Mouse (Mus musculus) stomach, postnatal 0 days (tissue): ENCODE data around the gene Ccdc121. TPM values are rescaled to one million over a fixed set of nuclear protein-coding genes. Genes with fewer than 3 reads are reported as not detected.
A peak's percentile ranks its signal among the peaks of the same experiment; 100 is the strongest.

Source experiments
- ATAC-seq: fragments of 200-750 bp; cut with Nextera tagmentation; 2 replicates; pipeline ENCODE4 v1.8.0; 2017; ENCODE audit not compliant: low FRiP score, low TSS enrichment
- DNase-seq: peaks from one replicate; pipeline ENCODE4 v3.0.0-alpha.2; 2016; ENCODE audit warnings: low spot score
- H3K27ac ChIP-seq: fragments of 300-500 bp; sonication (generic); replicated peaks from 2 replicates; pipeline ENCODE4 v1.5.1; 2014; ENCODE audit warnings: mild to moderate bottlenecking, control low read depth
- H3K27me3 ChIP-seq: fragments of 300-500 bp; sonication (generic); 2 replicates; pipeline ENCODE4 v1.6.1; 2014; ENCODE audit warnings: low read length; ENCODE audit not compliant: control insufficient read depth, insufficient read depth
- H3K36me3 ChIP-seq: fragments of 300-500 bp; sonication (generic); 2 replicates; pipeline ENCODE4 v1.6.1; 2014; ENCODE audit warnings: low read length, mixed read lengths; ENCODE audit not compliant: control insufficient read depth, insufficient read depth
- H3K4me1 ChIP-seq: fragments of 300-500 bp; sonication (generic); replicated peaks from 2 replicates; pipeline ENCODE4 v1.6.1; 2014; ENCODE audit warnings: antibody characterized with exemption; ENCODE audit not compliant: control insufficient read depth, insufficient read depth
- H3K4me2 ChIP-seq: fragments of 300-500 bp; sonication (generic); replicated peaks from 2 replicates; pipeline ENCODE4 v1.6.1; 2014; ENCODE audit warnings: low read depth, mild to moderate bottlenecking, control low read depth, moderate library complexity
- H3K4me3 ChIP-seq: fragments of 300-500 bp; sonication (generic); 2 replicates; pipeline ENCODE4 v1.5.1; 2014; ENCODE audit warnings: low read depth, low read length, control low read depth
- H3K9ac ChIP-seq: fragments of 300-500 bp; sonication (generic); 2 replicates; pipeline ENCODE4 v1.6.1; 2014; ENCODE audit warnings: mild to moderate bottlenecking, low read length, control low read depth, mixed read lengths
- H3K9me3 ChIP-seq: fragments of 300-500 bp; sonication (generic); 2 replicates; pipeline ENCODE4 v1.6.1; 2016; ENCODE audit warnings: low read length; ENCODE audit not compliant: control insufficient read depth
- CTCF ChIP-seq: IDR thresholded peaks from 2 replicates; pipeline ENCODE4 v1.5.1; 2016; ENCODE audit warnings: antibody characterized with exemption, low read depth, mild to moderate bottlenecking, moderate library complexity
- EP300 ChIP-seq: optimal IDR thresholded peaks from 2 replicates; pipeline ENCODE3; 2016; ENCODE audit warnings: antibody characterized with exemption
- WGBS: fragments of 180-500 bp; shearing (Covaris S2); extraction: QIAGEN DNeasy Blood & Tissue Kit; methylation state at CpG from one replicate; pipeline ENCODE4 v1.1.7; 2014; 5-methylcytosine and 5-hydroxymethylcytosine counted together
- polyA plus RNA-seq: library from polyadenylated mRNA; unstranded; fragments of >200 nt; fragmentation: Nextera tagmentation; extraction: Ambion mirVana; gene quantifications from 2 replicates; pipeline ENCODE4 v1.2.1, GENCODE M21; 2015

The Ccdc121 gene
- polyA plus RNA-seq, 1 experiment from 2014 or later = not detected

- H3K27ac ChIP-seq = peak overlapping the region; percentile 49
Measured at GRCm38 (mm10) chr1:181535165-181535873, 24.1 kb upstream of the Ccdc121 start.

DNA sequence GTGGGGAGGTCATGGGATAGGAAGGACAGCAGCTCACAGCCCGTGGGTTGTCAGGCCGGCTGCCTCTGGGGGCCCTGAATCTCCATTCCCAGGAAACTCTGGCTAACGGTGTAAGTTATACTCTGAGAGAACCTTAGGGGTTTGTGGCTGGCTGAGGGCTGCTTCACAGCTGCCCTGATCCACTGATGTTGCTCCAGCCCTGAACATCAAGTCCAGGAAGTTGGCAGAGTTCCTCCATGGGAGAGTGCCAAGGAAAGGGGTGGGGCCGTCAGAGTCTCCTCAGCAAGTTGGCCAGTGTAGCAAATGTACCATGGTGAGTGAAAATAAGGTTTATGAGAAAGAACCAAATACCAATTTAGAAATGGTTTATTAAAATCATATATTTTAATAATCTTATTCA lies 18.1 kb upstream of the Ccdc121 start:
- H3K4me2 ChIP-seq = no peak overlapping the region
- no peaks in the 10 kb centered on the region for H3K9me3 ChIP-seq
- peak; percentile 75 for ATAC-seq
- no peak overlapping the region for H3K4me3 ChIP-seq
- no peaks in the 10 kb centered on the region for H3K27me3 ChIP-seq
- TF ChIP-seq CTCF = no peak
- no peak for TF ChIP-seq EP300
- DNase-seq = peak; percentile 91
- H3K9ac ChIP-seq = 0 out of 2 replicates have a peak overlapping the region, but pooled peaks have one; percentile 18
- H3K27ac ChIP-seq = peak overlapping the region; percentile 30; the same call in 1 of the 2 replicates
- no peaks in the 10 kb centered on the region for H3K36me3 ChIP-seq
- WGBS = 23% methylated on average over 4 of the region's 4 CpGs
- peaks cover 6% of the 10 kb centered on the region; the same call in 1 of the 2 replicates for H3K4me1 ChIP-seq

More at GRCm38 (mm10) chr1:181535165-181535873, 24.1 kb upstream of the Ccdc121 start:
- H3K27me3 ChIP-seq = no peaks in the 10 kb centered on the region
- no peak overlapping the region for H3K9ac ChIP-seq
- H3K4me2 ChIP-seq = no peak overlapping the region
- no peak for DNase-seq
- no peak for TF ChIP-seq EP300
- no peak for TF ChIP-seq CTCF
- ATAC-seq = peak; percentile 61
- no peaks in the 10 kb centered on the region for H3K36me3 ChIP-seq
- no peaks in the 10 kb centered on the region for H3K9me3 ChIP-seq
- H3K4me1 ChIP-seq = peaks cover 12% of the 10 kb centered on the region; the same call in 1 of the 2 replicates
- 14% methylated on average over 10 of the region's 10 CpGs for WGBS
- H3K4me3 ChIP-seq = no peak overlapping the region

- ATAC-seq (no peak), DNase-seq (no peak)
- H3K27ac ChIP-seq = no peak overlapping the region
- no peaks in the 10 kb centered on the region for H3K9me3 ChIP-seq
- WGBS = 47% methylated on average over 5 of the region's 5 CpGs
- H3K27me3 ChIP-seq = no peaks in the 10 kb centered on the region
- H3K36me3 ChIP-seq = no peaks in the 10 kb centered on the region
- no peak overlapping the region for H3K9ac ChIP-seq
- TF ChIP-seq EP300 (no peak), CTCF (no peak)
- H3K4me2 ChIP-seq = no peak overlapping the region
- H3K4me3 ChIP-seq = no peak overlapping the region
- peaks cover 3% of the 10 kb centered on the region; the same call in 1 of the 2 replicates for H3K4me1 ChIP-seq
Measured at GRCm38 (mm10) chr1:181525996-181526395, 14.7 kb upstream of the Ccdc121 start.

DNA sequence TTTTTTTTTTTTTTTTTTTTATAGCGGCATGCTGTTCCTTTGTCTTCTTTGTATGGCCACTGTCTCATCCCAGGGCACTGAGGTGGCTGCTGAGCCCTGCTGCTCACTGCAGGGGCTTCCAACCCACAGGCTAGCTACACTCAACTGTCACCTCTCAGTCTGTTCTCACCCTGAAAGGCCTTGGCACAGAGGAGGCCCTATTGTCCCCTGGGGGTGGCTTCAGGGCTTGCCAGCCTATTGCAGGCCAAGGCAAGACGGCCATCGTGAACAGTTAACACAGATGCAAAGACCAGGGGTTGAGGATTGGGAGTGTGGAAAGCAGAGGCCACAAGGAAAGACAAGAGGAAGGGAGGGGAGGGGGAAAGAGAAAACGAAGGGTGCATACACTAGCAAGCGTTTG lies 12.6 kb upstream of the Ccdc121 start:
- no peaks in the 10 kb centered on the region for H3K4me1 ChIP-seq
- DNase-seq = no peak
- TF ChIP-seq CTCF (no peak), EP300 (no peak)
- H3K4me3 ChIP-seq = no peak overlapping the region
- H3K4me2 ChIP-seq = no peak overlapping the region
- 83% methylated on average over 5 of the region's 5 CpGs for WGBS
- H3K9me3 ChIP-seq = no peaks in the 10 kb centered on the region
- no peak for ATAC-seq
- no peak overlapping the region for H3K27ac ChIP-seq
- no peak overlapping the region for H3K9ac ChIP-seq
- no peaks in the 10 kb centered on the region for H3K27me3 ChIP-seq
- no peaks in the 10 kb centered on the region for H3K36me3 ChIP-seq

- Histone ChIP-seq H3K4me2 (no peak overlapping the region), H3K27me3 (no peaks in the 10 kb centered on the region), H3K4me3 (no peak overlapping the region), H3K9ac (no peak overlapping the region), H3K36me3 (no peaks in the 10 kb centered on the region), H3K4me1 (no peaks in the 10 kb centered on the region), H3K27ac (peak overlapping the region; percentile 67), H3K9me3 (no peaks in the 10 kb centered on the region)
- peak; percentile 94 for ATAC-seq
- WGBS = 42% methylated on average over 11 of the region's 11 CpGs
- TF ChIP-seq CTCF (no peak), EP300 (no peak)
- DNase-seq = peak; percentile 45
Measured at GRCm38 (mm10) chr1:181521401-181522091, 10.3 kb upstream of the Ccdc121 start.

DNA sequence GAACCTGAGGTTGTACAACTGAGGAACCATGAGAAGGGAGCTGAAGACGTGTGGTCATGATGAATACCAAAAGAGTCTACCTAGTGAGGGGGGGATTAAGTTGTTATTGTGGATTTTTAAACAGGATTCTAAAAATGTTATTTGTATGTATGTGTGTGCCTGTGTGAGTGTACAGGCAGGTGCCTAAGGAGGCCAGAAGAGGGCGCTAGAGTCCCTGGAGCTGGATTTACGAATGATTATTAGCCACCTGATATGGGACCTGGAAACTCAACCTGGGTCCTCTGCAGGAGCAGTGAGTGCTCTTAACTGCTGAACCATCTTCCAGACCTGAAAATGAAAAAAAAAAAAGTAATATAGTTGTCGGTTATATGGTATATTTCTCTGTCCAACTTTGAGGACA lies 7.9 kb upstream of the Ccdc121 start:
- no peak for ATAC-seq
- no peak overlapping the region for H3K4me2 ChIP-seq
- TF ChIP-seq EP300 (no peak), CTCF (peak; percentile 61)
- H3K9ac ChIP-seq = no peak overlapping the region
- no peak overlapping the region for H3K4me3 ChIP-seq
- WGBS = 78% methylated on average over 4 of the region's 4 CpGs
- no peak for DNase-seq
- H3K27me3 ChIP-seq = no peaks in the 10 kb centered on the region
- no peaks in the 10 kb centered on the region for H3K36me3 ChIP-seq
- H3K9me3 ChIP-seq = no peaks in the 10 kb centered on the region
- H3K4me1 ChIP-seq = no peaks in the 10 kb centered on the region
- H3K27ac ChIP-seq = no peak overlapping the region
